Mouse (Mus musculus) embryonic facial prominence, embryonic 14.5 days (tissue): ENCODE measurements around the gene H2-Q1. TPM values are rescaled to one million over a fixed set of nuclear protein-coding genes. Genes with fewer than 3 reads are reported as not detected.
A peak's percentile ranks its signal among the peaks of the same experiment; 100 is the strongest.

Experiments used
- ATAC-seq: fragments of 200-750 bp; cut with Nextera tagmentation; 2 replicates; pipeline ENCODE4 v1.8.0; 2017; ENCODE audit warnings: low read depth, moderate number of reproducible peaks, moderate TSS enrichment
- DNase-seq: peaks from one replicate; pipeline ENCODE4 v3.0.0-alpha.2; 2015; ENCODE audit warnings: low spot score
- H3K27ac ChIP-seq: fragments of 300-500 bp; sonication (generic); replicated peaks from 2 replicates; pipeline ENCODE4 v1.5.1; 2014; ENCODE audit warnings: low read depth, mild to moderate bottlenecking, low read length, moderate library complexity
- H3K27me3 ChIP-seq: fragments of 300-500 bp; sonication (generic); replicated peaks from 2 replicates; pipeline ENCODE4 v1.6.1; 2014; ENCODE audit warnings: low read length; ENCODE audit not compliant: control insufficient read depth, insufficient read depth
- H3K36me3 ChIP-seq: fragments of 300-500 bp; sonication (generic); 2 replicates; pipeline ENCODE4 v1.6.1; 2014; ENCODE audit warnings: low read length, mixed read lengths; ENCODE audit not compliant: control insufficient read depth, insufficient read depth
- H3K4me1 ChIP-seq: fragments of 300-500 bp; sonication (generic); 2 replicates; pipeline ENCODE4 v1.6.1; 2014; ENCODE audit warnings: antibody characterized with exemption, low read length; ENCODE audit not compliant: control insufficient read depth, insufficient read depth
- H3K4me2 ChIP-seq: fragments of 300-500 bp; sonication (generic); 2 replicates; pipeline ENCODE4 v1.6.1; 2014; ENCODE audit warnings: low read depth, mild to moderate bottlenecking, low read length, moderate library complexity, mixed read lengths
- H3K4me3 ChIP-seq: fragments of 300-500 bp; sonication (generic); 2 replicates; pipeline ENCODE4 v1.5.1; 2014; ENCODE audit warnings: low read depth, mild to moderate bottlenecking, low read length
- H3K9ac ChIP-seq: fragments of 300-500 bp; sonication (generic); 2 replicates; pipeline ENCODE4 v1.6.1; 2014; ENCODE audit warnings: low read depth, mild to moderate bottlenecking, low read length, moderate library complexity, mixed read lengths
- H3K9me3 ChIP-seq: fragments of 300-500 bp; sonication (generic); 2 replicates; pipeline ENCODE4 v1.6.1; 2016; ENCODE audit warnings: low read length; ENCODE audit not compliant: control insufficient read depth
- WGBS: fragments of 180-500 bp; shearing (Covaris S2); extraction: QIAGEN DNeasy Blood & Tissue Kit; methylation state at CpG from one replicate; pipeline ENCODE4 v1.1.7; 2014; 5-methylcytosine and 5-hydroxymethylcytosine counted together
- polyA plus RNA-seq: library from polyadenylated mRNA; unstranded; fragments of >200 nt; fragmentation: Nextera tagmentation; extraction: Ambion mirVana; gene quantifications from 2 replicates; pipeline ENCODE4 v1.2.1, GENCODE M21; 2014

H2-Q1 gene
- 0.25 TPM in 1 of 2 replicates, not detected in the other for polyA plus RNA-seq

- peaks cover 52% of the 10 kb centered on the region for H3K27me3 ChIP-seq
- 3% methylated on average over 42 of the region's 55 CpGs for WGBS
- no peak for ATAC-seq
- peak within 1 kb of the TSS; percentile 33 for H3K4me3 ChIP-seq
- H3K9me3 ChIP-seq: no peaks in the 10 kb centered on the region
- no peaks in the 10 kb centered on the region for H3K36me3 ChIP-seq
- DNase-seq: no peak
- no peaks in the 10 kb centered on the region for H3K4me1 ChIP-seq
- H3K9ac ChIP-seq: peak within 1 kb of the TSS; percentile 47; the same call in 1 of the 2 replicates
- H3K27ac ChIP-seq: no peak within 1 kb of the TSS
- H3K4me2 ChIP-seq: peak within 1 kb of the TSS; percentile 49
These were observed at the start of gene H2-Q1 for GRCm38 (mm10) chr17:35320327-35321081. Gene H2-Q1, plus strand, starts transcription at chr17:35320405.

GRCm38 (mm10) chr17:35272249-35272648 is 48.0 kb upstream of the H2-Q1 start:
- ATAC-seq (no peak), DNase-seq (no peak)
- no peak overlapping the region for H3K27ac ChIP-seq
- 66% methylated on average over 3 of the region's 3 CpGs for WGBS
- no peak overlapping the region for H3K4me3 ChIP-seq
- H3K4me2 ChIP-seq: no peak overlapping the region
- H3K9ac ChIP-seq: no peak overlapping the region
- no peaks in the 10 kb centered on the region for H3K4me1 ChIP-seq
- H3K27me3 ChIP-seq: peaks cover 10% of the 10 kb centered on the region
- no peaks in the 10 kb centered on the region for H3K36me3 ChIP-seq
- H3K9me3 ChIP-seq: 0 out of 2 replicates have a peak, but pooled peaks cover 5% of the 10 kb centered on the region

DNA sequence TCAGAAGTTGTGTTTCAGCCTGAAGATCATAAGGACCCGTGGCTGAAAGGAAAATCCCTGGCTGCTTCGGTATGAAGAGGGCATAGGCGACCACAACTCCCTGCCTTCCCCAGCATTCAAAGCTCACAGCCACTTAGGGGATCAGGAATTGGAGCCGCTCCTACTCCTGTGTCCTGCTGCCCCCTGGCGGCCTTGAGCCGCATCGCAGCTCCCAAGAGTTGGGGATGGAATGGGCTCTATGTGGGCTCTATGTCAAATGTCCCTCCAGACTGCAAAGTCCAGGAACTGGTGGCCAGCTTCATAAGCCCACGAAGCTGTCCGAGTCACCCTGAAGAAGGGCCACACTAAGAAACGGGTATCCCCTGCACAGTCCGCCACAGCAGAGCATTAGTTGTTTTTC is 45.4 kb upstream of the H2-Q1 start:
- H3K36me3 ChIP-seq: no peaks in the 10 kb centered on the region
- H3K27me3 ChIP-seq: peaks cover 10% of the 10 kb centered on the region
- no peak overlapping the region for H3K4me2 ChIP-seq
- no peak overlapping the region for H3K4me3 ChIP-seq
- DNase-seq: peak; percentile 65
- H3K4me1 ChIP-seq: no peaks in the 10 kb centered on the region
- WGBS: 4% methylated on average over 10 of the region's 11 CpGs
- no peak overlapping the region for H3K9ac ChIP-seq
- ATAC-seq: peak; percentile 68; the same call in 1 of the 2 replicates
- 0 out of 2 replicates have a peak, but pooled peaks cover 5% of the 10 kb centered on the region for H3K9me3 ChIP-seq
- no peak overlapping the region for H3K27ac ChIP-seq

- DNase-seq (no peak), ATAC-seq (no peak)
- 20% methylated on average over 13 of the region's 13 CpGs for WGBS
- Histone ChIP-seq H3K4me1 (no peaks in the 10 kb centered on the region), H3K9ac (no peak overlapping the region), H3K27ac (no peak overlapping the region), H3K27me3 (peaks cover 10% of the 10 kb centered on the region), H3K4me2 (no peak overlapping the region), H3K4me3 (no peak overlapping the region), H3K9me3 (0 out of 2 replicates have a peak, but pooled peaks cover 5% of the 10 kb centered on the region), H3K36me3 (no peaks in the 10 kb centered on the region)
These were observed 43.8 kb upstream of the H2-Q1 start for GRCm38 (mm10) chr17:35276304-35276864.

GRCm38 (mm10) chr17:35278049-35278448 is 42.2 kb upstream of the H2-Q1 start:
- Histone ChIP-seq H3K9ac (no peak overlapping the region), H3K4me2 (no peak overlapping the region), H3K4me3 (no peak overlapping the region), H3K36me3 (no peaks in the 10 kb centered on the region), H3K27me3 (peaks cover 10% of the 10 kb centered on the region), H3K4me1 (no peaks in the 10 kb centered on the region), H3K9me3 (no peaks in the 10 kb centered on the region), H3K27ac (no peak overlapping the region)
- WGBS: 80% methylated on average over 8 of the region's 8 CpGs
- DNase-seq (no peak), ATAC-seq (no peak)

GRCm38 (mm10) chr17:35278957-35279688 is 41.1 kb upstream of the H2-Q1 start:
- Histone ChIP-seq H3K4me3 (no peak overlapping the region), H3K9ac (no peak overlapping the region), H3K36me3 (no peaks in the 10 kb centered on the region), H3K4me2 (no peak overlapping the region), H3K27me3 (peaks cover 10% of the 10 kb centered on the region), H3K9me3 (no peaks in the 10 kb centered on the region), H3K4me1 (no peaks in the 10 kb centered on the region), H3K27ac (no peak overlapping the region)
- no peak for DNase-seq
- 87% methylated on average over 13 of the region's 13 CpGs for WGBS
- ATAC-seq: no peak

DNA sequence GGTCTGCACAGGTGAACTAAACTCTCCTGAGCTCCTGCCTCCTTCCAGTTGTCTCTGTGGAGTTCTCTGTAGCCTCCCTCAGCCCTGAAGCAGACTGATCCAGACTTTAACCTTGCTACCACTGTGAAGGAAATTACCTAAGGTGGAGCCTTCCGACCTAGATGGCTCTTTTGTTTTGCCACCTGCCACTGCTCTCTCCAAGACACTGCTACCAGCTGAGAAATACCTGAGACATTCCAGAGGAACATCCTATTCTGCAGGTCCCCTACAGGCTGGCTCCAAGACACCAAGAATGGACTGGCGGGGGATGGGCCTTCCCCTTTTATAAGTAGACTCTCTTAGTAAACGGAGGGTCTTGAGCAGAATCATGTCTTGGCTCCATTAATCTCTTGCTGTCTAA is 39.9 kb upstream of the H2-Q1 start:
- H3K4me2 ChIP-seq: no peak overlapping the region
- peaks cover 9% of the 10 kb centered on the region for H3K27me3 ChIP-seq
- DNase-seq (no peak), ATAC-seq (no peak)
- H3K9ac ChIP-seq: no peak overlapping the region
- WGBS: 67% methylated on average over 3 of the region's 3 CpGs
- no peak overlapping the region for H3K4me3 ChIP-seq
- H3K9me3 ChIP-seq: no peaks in the 10 kb centered on the region
- no peak overlapping the region for H3K27ac ChIP-seq
- H3K4me1 ChIP-seq: no peaks in the 10 kb centered on the region
- H3K36me3 ChIP-seq: no peaks in the 10 kb centered on the region

DNA sequence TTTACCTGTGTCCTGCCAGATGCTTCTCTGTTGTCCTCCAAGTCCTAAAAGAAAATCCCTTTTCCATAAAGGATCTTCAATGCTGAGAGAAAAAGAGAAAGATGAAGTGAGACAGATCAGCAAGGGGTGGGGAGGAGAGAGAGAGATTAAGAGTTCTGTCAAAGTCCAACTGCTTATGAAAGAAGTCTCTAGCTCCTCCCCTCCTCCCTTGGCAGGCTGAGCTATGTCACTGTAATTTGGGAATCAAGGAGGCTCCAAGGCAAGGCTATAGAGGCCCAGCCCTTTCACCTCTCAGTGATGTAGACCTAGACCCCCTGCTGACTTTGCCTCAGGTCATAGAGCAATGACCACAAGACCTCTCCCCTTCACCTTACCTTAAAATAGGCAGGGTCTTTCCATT is 34.8 kb upstream of the H2-Q1 start:
- Histone ChIP-seq H3K4me2 (no peak overlapping the region), H3K9me3 (no peaks in the 10 kb centered on the region)
- ATAC-seq: no peak

More for the DNA sequence above, 34.8 kb upstream of the H2-Q1 start:
- Histone ChIP-seq H3K27ac (no peak overlapping the region), H3K36me3 (no peaks in the 10 kb centered on the region), H3K4me1 (no peaks in the 10 kb centered on the region), H3K4me3 (no peak overlapping the region), H3K27me3 (no peaks in the 10 kb centered on the region), H3K9ac (no peak overlapping the region)
- no peak for DNase-seq
